Mouse (Mus musculus) lung, embryonic 16.5 days (tissue): ENCODE measurements around the gene Hspa1a. TPM values are rescaled to one million over a fixed set of nuclear protein-coding genes. Genes with fewer than 3 reads are reported as not detected.
"Not testable (repeated sequence)": the region's sequence is repeated elsewhere in the genome, so short reads cannot be mapped to it uniquely, and the experiment has no call there.

Experiments
- ATAC-seq: fragments of 200-750 bp; cut with Nextera tagmentation; 2 replicates; pipeline ENCODE4 v1.8.0; 2017; ENCODE audit warnings: low read depth, mild to moderate bottlenecking, moderate library complexity
- H3K27ac ChIP-seq: fragments of 300-500 bp; sonication (generic); 2 replicates; pipeline ENCODE4 v1.5.1; 2014; ENCODE audit warnings: mild to moderate bottlenecking, control low read depth, low read length
- H3K27me3 ChIP-seq: fragments of 300-500 bp; sonication (generic); 2 replicates; pipeline ENCODE4 v1.6.1; 2014; ENCODE audit warnings: low read depth, low read length, mixed read lengths; ENCODE audit not compliant: control insufficient read depth, insufficient read depth
- H3K36me3 ChIP-seq: fragments of 300-500 bp; sonication (generic); 2 replicates; pipeline ENCODE4 v1.6.1; 2014; ENCODE audit warnings: low read length; ENCODE audit not compliant: control insufficient read depth, insufficient read depth
- H3K4me1 ChIP-seq: fragments of 300-500 bp; sonication (generic); replicated peaks from 2 replicates; pipeline ENCODE4 v1.6.1; 2014; ENCODE audit warnings: low read length, mixed read lengths; ENCODE audit not compliant: control insufficient read depth, insufficient read depth
- H3K4me2 ChIP-seq: fragments of 300-500 bp; sonication (generic); 2 replicates; pipeline ENCODE4 v1.6.1; 2014; ENCODE audit warnings: low read depth, low read length, control low read depth
- H3K4me3 ChIP-seq: fragments of 300-500 bp; sonication (generic); 2 replicates; pipeline ENCODE4 v1.5.1; 2014; ENCODE audit warnings: mild to moderate bottlenecking, low read length, control low read depth
- H3K9ac ChIP-seq: fragments of 300-500 bp; sonication (generic); 2 replicates; pipeline ENCODE4 v1.6.1; 2014; ENCODE audit warnings: low read length, control low read depth
- H3K9me3 ChIP-seq: fragments of 300-500 bp; sonication (generic); 2 replicates; pipeline ENCODE4 v1.6.1; 2016; ENCODE audit warnings: low read length; ENCODE audit not compliant: control insufficient read depth
- WGBS: fragments of 180-500 bp; shearing (Covaris S2); extraction: QIAGEN DNeasy Blood & Tissue Kit; methylation state at CpG from one replicate; pipeline ENCODE4 v1.1.7; 2014; 5-methylcytosine and 5-hydroxymethylcytosine counted together
- polyA plus RNA-seq: library from polyadenylated mRNA; unstranded; fragments of >200 nt; fragmentation: Nextera tagmentation; extraction: Ambion mirVana; gene quantifications from 2 replicates; pipeline ENCODE4 v1.2.1, GENCODE M21; 2015

Hspa1a gene
- 4.4 and 4.8 TPM in 2 replicates for polyA plus RNA-seq

- Histone ChIP-seq H3K27ac (peak within 1 kb of the TSS; percentile 63), H3K27me3 (peaks cover 27% of the 10 kb centered on the region), H3K4me2 (peak within 1 kb of the TSS; percentile 82), H3K4me3 (peak within 1 kb of the TSS; percentile 53), H3K9ac (peak within 1 kb of the TSS; percentile 35; the same call in 1 of the 2 replicates)
- ATAC-seq: peak; percentile 97
- H3K36me3 ChIP-seq, H3K4me1 ChIP-seq, H3K9me3 ChIP-seq: not testable (repeated sequence)
- WGBS: under 1% methylated on average over 29 of the region's 33 CpGs
Observed at GRCm38 (mm10) chr17:34972069-34972749, at the start of gene Hspa1a, which contains the start of gene Hspa1l. Gene Hspa1a (minus strand): TSS chr17:34972156. Gene Hspa1l (plus strand): TSS chr17:34972703.

- no peak overlapping the region for H3K4me2 ChIP-seq
- H3K9me3 ChIP-seq: no peaks in the 10 kb centered on the region
- H3K4me1 ChIP-seq: peaks cover 2% of the 10 kb centered on the region; the same call in 1 of the 2 replicates
- H3K27me3 ChIP-seq: no peaks in the 10 kb centered on the region
- peaks cover under 1% of the 10 kb centered on the region; the same call in 1 of the 2 replicates for H3K36me3 ChIP-seq
- whole genome bisulfite sequencing: 11% methylated on average over 17 of the region's 17 CpGs
- no peak overlapping the region for H3K9ac ChIP-seq
- H3K4me3 ChIP-seq: no peak overlapping the region
- peak overlapping the region; percentile 78 for H3K27ac ChIP-seq
- ATAC-seq: peak; percentile 59
Observed at GRCm38 (mm10) chr17:35021163-35021808, 49.3 kb upstream of the Hspa1a start.

- Histone ChIP-seq H3K9me3 (no peaks in the 10 kb centered on the region), H3K4me1 (peaks cover 2% of the 10 kb centered on the region; the same call in 1 of the 2 replicates)
- no peak for ATAC-seq
Observed at GRCm38 (mm10) chr17:35020551-35020950, 48.6 kb upstream of the Hspa1a start.

GRCm38 (mm10) chr17:35019894-35020293 lies 47.9 kb upstream of the Hspa1a start:
- no peak overlapping the region for H3K4me2 ChIP-seq
- H3K27ac ChIP-seq: no peak overlapping the region
- H3K36me3 ChIP-seq: peaks cover 11% of the 10 kb centered on the region
- no peaks in the 10 kb centered on the region for H3K27me3 ChIP-seq
- H3K9me3 ChIP-seq: no peaks in the 10 kb centered on the region
- 80% methylated on average over 11 of the region's 11 CpGs for WGBS
- H3K4me3 ChIP-seq: no peak overlapping the region
- no peak overlapping the region for H3K9ac ChIP-seq
- H3K4me1 ChIP-seq: peaks cover under 1% of the 10 kb centered on the region; the same call in 1 of the 2 replicates
- no peak for ATAC-seq

More at GRCm38 (mm10) chr17:35020551-35020950, 48.6 kb upstream of the Hspa1a start:
- Histone ChIP-seq H3K27me3 (no peaks in the 10 kb centered on the region), H3K27ac (no peak overlapping the region), H3K9ac (no peak overlapping the region), H3K4me3 (no peak overlapping the region), H3K4me2 (no peak overlapping the region), H3K36me3 (peaks cover 6% of the 10 kb centered on the region; the same call in 1 of the 2 replicates)
- 82% methylated on average over 8 of the region's 8 CpGs for WGBS

GRCm38 (mm10) chr17:35018171-35018570 lies 46.2 kb upstream of the Hspa1a start:
- Histone ChIP-seq H3K4me3 (no peak overlapping the region), H3K4me1 (no peaks in the 10 kb centered on the region; the same call in 1 of the 2 replicates), H3K9me3 (no peaks in the 10 kb centered on the region), H3K27ac (no peak overlapping the region), H3K36me3 (peaks cover 28% of the 10 kb centered on the region), H3K27me3 (no peaks in the 10 kb centered on the region), H3K9ac (no peak overlapping the region), H3K4me2 (no peak overlapping the region)
- 72% methylated on average over 3 of the region's 3 CpGs for WGBS
- ATAC-seq: no peak

GRCm38 (mm10) chr17:35017706-35018030 lies 45.7 kb upstream of the Hspa1a start:
- Histone ChIP-seq H3K4me1 (no peaks in the 10 kb centered on the region; the same call in 1 of the 2 replicates), H3K36me3 (peaks cover 32% of the 10 kb centered on the region), H3K9me3 (no peaks in the 10 kb centered on the region), H3K27me3 (no peaks in the 10 kb centered on the region), H3K27ac (no peak overlapping the region), H3K4me2 (no peak overlapping the region), H3K9ac (no peak overlapping the region), H3K4me3 (no peak overlapping the region)
- WGBS: 59% methylated on average over 14 of the region's 14 CpGs
- ATAC-seq: no peak

- no peak overlapping the region for H3K27ac ChIP-seq
- ATAC-seq: no peak
Observed at GRCm38 (mm10) chr17:35016791-35017705, 45.1 kb upstream of the Hspa1a start.

GRCm38 (mm10) chr17:35016376-35016775 lies 44.4 kb upstream of the Hspa1a start, which contains the start of gene Vwa7:
Gene Vwa7 (plus strand): TSS chr17:35016579.
- H3K9me3 ChIP-seq: no peaks in the 10 kb centered on the region
- H3K4me3 ChIP-seq: no peak within 1 kb of the TSS
- ATAC-seq: peak; percentile 16; the same call in 1 of the 2 replicates
- no peak within 1 kb of the TSS for H3K9ac ChIP-seq
- H3K36me3 ChIP-seq: peaks cover 45% of the 10 kb centered on the region
- no peak within 1 kb of the TSS for H3K27ac ChIP-seq
- WGBS: 60% methylated on average over 12 of the region's 12 CpGs
- no peaks in the 10 kb centered on the region for H3K27me3 ChIP-seq
- H3K4me1 ChIP-seq: no peaks in the 10 kb centered on the region; the same call in 1 of the 2 replicates
- no peak within 1 kb of the TSS for H3K4me2 ChIP-seq

More at GRCm38 (mm10) chr17:35016791-35017705, 45.1 kb upstream of the Hspa1a start:
- Histone ChIP-seq H3K4me1 (no peaks in the 10 kb centered on the region; the same call in 1 of the 2 replicates), H3K4me3 (no peak overlapping the region), H3K9me3 (no peaks in the 10 kb centered on the region), H3K4me2 (no peak overlapping the region), H3K36me3 (peaks cover 38% of the 10 kb centered on the region), H3K27me3 (no peaks in the 10 kb centered on the region), H3K9ac (no peak overlapping the region)
- 70% methylated on average over 10 of the region's 10 CpGs for WGBS
